Mouse (Mus musculus) heart, embryonic 11.5 days (tissue): Measurements from ENCODE around the gene Tmem206. TPM values are rescaled to one million over a fixed set of nuclear protein-coding genes. Genes with fewer than 3 reads are reported as not detected.

ENCODE experiments used
- ATAC-seq: fragments of 200-750 bp; cut with Nextera tagmentation; replicated peaks from 2 replicates; pipeline ENCODE4 v1.8.0; 2017; ENCODE audit warnings: moderate library complexity; ENCODE audit not compliant: insufficient number of reproducible peaks, low FRiP score, low TSS enrichment
- H3K27ac ChIP-seq: fragments of 300-500 bp; sonication (generic); 2 replicates; pipeline ENCODE4 v1.5.1; 2014; ENCODE audit warnings: mild to moderate bottlenecking, low read depth, low read length
- H3K27me3 ChIP-seq: fragments of 300-500 bp; sonication (generic); 2 replicates; pipeline ENCODE4 v1.6.1; 2014; ENCODE audit warnings: mild to moderate bottlenecking, low read length, mixed read lengths; ENCODE audit not compliant: control insufficient read depth, insufficient read depth
- H3K36me3 ChIP-seq: fragments of 300-500 bp; sonication (generic); 2 replicates; pipeline ENCODE4 v1.6.1; 2014; ENCODE audit warnings: mild to moderate bottlenecking, low read length, moderate library complexity, mixed read lengths; ENCODE audit not compliant: control insufficient read depth, insufficient read depth
- H3K4me1 ChIP-seq: fragments of 300-500 bp; sonication (generic); 2 replicates; pipeline ENCODE4 v1.6.1; 2014; ENCODE audit warnings: low read length; ENCODE audit not compliant: control insufficient read depth, insufficient read depth
- H3K4me2 ChIP-seq: fragments of 300-500 bp; sonication (generic); 2 replicates; pipeline ENCODE4 v1.6.1; 2014; ENCODE audit warnings: mild to moderate bottlenecking, moderate library complexity
- H3K4me3 ChIP-seq: fragments of 300-500 bp; sonication (generic); 2 replicates; pipeline ENCODE4 v1.5.1; 2014; ENCODE audit warnings: low read depth, low read length
- H3K9ac ChIP-seq: fragments of 300-500 bp; sonication (generic); 2 replicates; pipeline ENCODE4 v1.6.1; 2014; ENCODE audit warnings: mild to moderate bottlenecking, low read depth, low read length, moderate library complexity
- H3K9me3 ChIP-seq: fragments of 300-500 bp; sonication (generic); replicated peaks from 2 replicates; pipeline ENCODE4 v1.6.1; 2016; ENCODE audit warnings: low read length; ENCODE audit not compliant: control insufficient read depth
- WGBS: fragments of 180-500 bp; shearing (Covaris S2); extraction: QIAGEN DNeasy Blood & Tissue Kit; methylation state at CpG from one replicate; pipeline ENCODE4 v1.1.7; 2014; ENCODE audit not compliant: insufficient replicate concordance; 5-methylcytosine and 5-hydroxymethylcytosine counted together
- polyA plus RNA-seq: library from polyadenylated mRNA; unstranded; fragments of >200 nt; fragmentation: Nextera tagmentation; extraction: Ambion mirVana; gene quantifications from 2 replicates; pipeline ENCODE4 v1.2.1, GENCODE M21; 2014

The Tmem206 gene
- polyA plus RNA-seq, 1 experiment from 2014 or later: 18.7 TPM

GRCm38 (mm10) chr1:191313158-191313557 is 12.6 kb upstream of the Tmem206 start:
- H3K27ac ChIP-seq: peak overlapping the region; percentile 57; the same call in 1 of the 2 replicates
- peak overlapping the region; percentile 65 for H3K4me2 ChIP-seq
- no peaks in the 10 kb centered on the region for H3K36me3 ChIP-seq
- 76% methylated on average over 6 of the region's 6 CpGs for WGBS
- ATAC-seq: no peak
- H3K9ac ChIP-seq: peak overlapping the region; percentile 77; the same call in 1 of the 2 replicates
- H3K27me3 ChIP-seq: no peaks in the 10 kb centered on the region
- H3K9me3 ChIP-seq: no peaks in the 10 kb centered on the region
- peak overlapping the region; percentile 60 for H3K4me3 ChIP-seq
- peaks cover 9% of the 10 kb centered on the region; the same call in 1 of the 2 replicates for H3K4me1 ChIP-seq

GRCm38 (mm10) chr1:191313926-191314325 is 11.8 kb upstream of the Tmem206 start:
- Histone ChIP-seq H3K27ac (no peak overlapping the region), H3K36me3 (no peaks in the 10 kb centered on the region), H3K4me2 (no peak overlapping the region), H3K4me3 (no peak overlapping the region), H3K27me3 (no peaks in the 10 kb centered on the region), H3K4me1 (peaks cover 13% of the 10 kb centered on the region), H3K9ac (no peak overlapping the region), H3K9me3 (no peaks in the 10 kb centered on the region)
- no peak for ATAC-seq
- 73% methylated on average over 4 of the region's 4 CpGs for WGBS

- H3K9ac ChIP-seq: peak overlapping the region; percentile 95; the same call in 1 of the 2 replicates
- H3K4me1 ChIP-seq: peaks cover 15% of the 10 kb centered on the region
- peak overlapping the region; percentile 76; the same call in 1 of the 2 replicates for H3K4me3 ChIP-seq
- H3K27me3 ChIP-seq: no peaks in the 10 kb centered on the region
- peak overlapping the region; percentile 71 for H3K4me2 ChIP-seq
- no peaks in the 10 kb centered on the region for H3K36me3 ChIP-seq
- H3K27ac ChIP-seq: no peak overlapping the region
- H3K9me3 ChIP-seq: no peaks in the 10 kb centered on the region
- WGBS: 87% methylated on average over 8 of the region's 8 CpGs
- no peak for ATAC-seq
Observed at GRCm38 (mm10) chr1:191316818-191317217, 8.9 kb upstream of the Tmem206 start.

GRCm38 (mm10) chr1:191317591-191318196 is 8.0 kb upstream of the Tmem206 start, which contains the start of gene Nenf:
TSS of gene Nenf (minus strand) at chr1:191318194.
- Histone ChIP-seq H3K9me3 (no peaks in the 10 kb centered on the region), H3K4me3 (peak within 1 kb of the TSS; percentile 76), H3K27me3 (no peaks in the 10 kb centered on the region), H3K4me2 (peak within 1 kb of the TSS; percentile 71), H3K27ac (peak within 1 kb of the TSS; percentile 80), H3K36me3 (no peaks in the 10 kb centered on the region), H3K9ac (peak within 1 kb of the TSS; percentile 95), H3K4me1 (peaks cover 15% of the 10 kb centered on the region)
- WGBS: under 1% methylated on average over 53 of the region's 54 CpGs
- peak; percentile 94 for ATAC-seq

- Histone ChIP-seq H3K27me3 (no peaks in the 10 kb centered on the region), H3K4me2 (no peak overlapping the region), H3K9me3 (no peaks in the 10 kb centered on the region), H3K4me3 (no peak overlapping the region), H3K9ac (no peak overlapping the region), H3K27ac (no peak overlapping the region), H3K36me3 (no peaks in the 10 kb centered on the region), H3K4me1 (peaks cover 10% of the 10 kb centered on the region; the same call in 1 of the 2 replicates)
- no peak for ATAC-seq
- 48% methylated on average over 5 of the region's 5 CpGs for WGBS
Observed at GRCm38 (mm10) chr1:191318686-191319085, 7.0 kb upstream of the Tmem206 start.

- 82% methylated on average over 3 of the region's 3 CpGs for WGBS
- Histone ChIP-seq H3K9ac (no peak overlapping the region), H3K4me3 (no peak overlapping the region), H3K27ac (no peak overlapping the region), H3K4me2 (no peak overlapping the region), H3K36me3 (no peaks in the 10 kb centered on the region), H3K9me3 (no peaks in the 10 kb centered on the region), H3K27me3 (no peaks in the 10 kb centered on the region), H3K4me1 (peaks cover 22% of the 10 kb centered on the region)
- ATAC-seq: no peak
Observed at GRCm38 (mm10) chr1:191323381-191323780, 2.3 kb upstream of the Tmem206 start.

GRCm38 (mm10) chr1:191324733-191325590 is 750 bp upstream of the Tmem206 start:
- H3K9ac ChIP-seq: peak overlapping the region; percentile 89
- WGBS: 72% methylated on average over 7 of the region's 7 CpGs
- H3K36me3 ChIP-seq: peaks cover 2% of the 10 kb centered on the region; the same call in 1 of the 2 replicates
- peak overlapping the region; percentile 95 for H3K4me2 ChIP-seq
- ATAC-seq: no peak
- no peaks in the 10 kb centered on the region for H3K27me3 ChIP-seq
- H3K4me1 ChIP-seq: peaks cover 16% of the 10 kb centered on the region
- no peak overlapping the region for H3K27ac ChIP-seq
- H3K9me3 ChIP-seq: no peaks in the 10 kb centered on the region
- no peak overlapping the region for H3K4me3 ChIP-seq

- Histone ChIP-seq H3K4me3 (peak overlapping the region; percentile 86), H3K9ac (peak overlapping the region; percentile 89), H3K36me3 (peaks cover 2% of the 10 kb centered on the region; the same call in 1 of the 2 replicates), H3K4me1 (peaks cover 16% of the 10 kb centered on the region), H3K9me3 (no peaks in the 10 kb centered on the region), H3K27ac (peak overlapping the region; percentile 1; the same call in 1 of the 2 replicates), H3K4me2 (peak overlapping the region; percentile 95), H3K27me3 (no peaks in the 10 kb centered on the region)
- peak; percentile 66 for ATAC-seq
- 2% methylated on average over 35 of the region's 35 CpGs for WGBS
Observed at GRCm38 (mm10) chr1:191326233-191326882, 646 bp downstream of the Tmem206 start.
